Mouse (Mus musculus) midbrain, embryonic 11.5 days (tissue): ENCODE measurements around the gene Fam20c. TPM values are rescaled to one million over a fixed set of nuclear protein-coding genes. Genes with fewer than 3 reads are reported as not detected.

Source experiments
- ATAC-seq: fragments of 200-750 bp; cut with Nextera tagmentation; 2 replicates; pipeline ENCODE4 v1.8.0; 2017; ENCODE audit warnings: moderate TSS enrichment, moderate library complexity; ENCODE audit not compliant: low FRiP score
- DNase-seq: peaks from one replicate; pipeline ENCODE4 v3.0.0; 2015; ENCODE audit warnings: low spot score; ENCODE audit errors: missing footprints
- H3K27ac ChIP-seq: fragments of 300-500 bp; sonication (generic); 2 replicates; pipeline ENCODE4 v1.5.1; 2014; ENCODE audit warnings: low read depth, low read length
- H3K27me3 ChIP-seq: fragments of 300-500 bp; sonication (generic); 2 replicates; pipeline ENCODE4 v1.6.1; 2014; ENCODE audit warnings: mild to moderate bottlenecking, low read length, moderate library complexity, mixed read lengths; ENCODE audit not compliant: control insufficient read depth, insufficient read depth
- H3K36me3 ChIP-seq: fragments of 300-500 bp; sonication (generic); 2 replicates; pipeline ENCODE4 v1.6.1; 2014; ENCODE audit warnings: mild to moderate bottlenecking, low read length, moderate library complexity, mixed read lengths; ENCODE audit not compliant: control insufficient read depth, insufficient read depth
- H3K4me1 ChIP-seq: fragments of 300-500 bp; sonication (generic); 2 replicates; pipeline ENCODE4 v1.6.1; 2014; ENCODE audit warnings: low read length; ENCODE audit not compliant: control insufficient read depth, insufficient read depth
- H3K4me2 ChIP-seq: fragments of 300-500 bp; sonication (generic); 2 replicates; pipeline ENCODE4 v1.6.1; 2014; ENCODE audit warnings: mild to moderate bottlenecking, moderate library complexity
- H3K4me3 ChIP-seq: fragments of 300-500 bp; sonication (generic); 2 replicates; pipeline ENCODE4 v1.5.1; 2014; ENCODE audit warnings: low read depth, low read length
- H3K9ac ChIP-seq: fragments of 300-500 bp; sonication (generic); 2 replicates; pipeline ENCODE4 v1.6.1; 2014; ENCODE audit warnings: low read length
- H3K9me3 ChIP-seq: fragments of 300-500 bp; sonication (generic); 2 replicates; pipeline ENCODE4 v1.6.1; 2016; ENCODE audit warnings: low read length; ENCODE audit not compliant: control insufficient read depth
- WGBS: fragments of 180-500 bp; shearing (Covaris S2); extraction: QIAGEN DNeasy Blood & Tissue Kit; methylation state at CpG from one replicate; pipeline ENCODE4 v1.1.7; 2014; 5-methylcytosine and 5-hydroxymethylcytosine counted together
- polyA plus RNA-seq: library from polyadenylated mRNA; unstranded; fragments of >200 nt; fragmentation: Nextera tagmentation; extraction: Ambion mirVana; gene quantifications from 2 replicates; pipeline ENCODE4 v1.2.1, GENCODE M21; 2014

Fam20c gene
- polyA plus RNA-seq, 1 experiment from 2014 or later = 14.6 TPM

DNA sequence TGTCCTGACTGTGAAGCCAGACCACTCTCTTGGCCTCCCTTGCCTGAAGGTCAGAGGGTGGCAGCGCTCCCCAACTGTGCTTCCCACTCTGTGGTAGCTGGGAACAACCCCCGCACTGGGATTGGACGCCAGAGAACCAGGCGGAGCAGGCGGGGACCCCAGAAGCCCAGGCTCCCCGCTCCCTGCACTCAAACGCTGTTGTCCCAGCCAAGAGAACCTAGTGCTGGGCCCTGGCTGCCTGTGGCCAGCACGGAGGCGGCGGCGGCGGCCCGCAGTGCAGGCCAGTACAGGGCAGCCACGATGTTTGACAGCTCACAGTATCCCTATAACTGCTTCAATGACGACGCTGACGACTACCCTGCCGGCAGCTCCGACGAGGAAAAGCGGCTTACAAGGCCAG is 65.5 kb downstream of the Fam20c start, which contains the start of gene Gm5294:
Gene Gm5294 (plus strand): TSS at position 301 of the 400 bp plus-strand sequence.
- peaks cover 38% of the 10 kb centered on the region for H3K27me3 ChIP-seq
- H3K4me3 ChIP-seq = peak within 1 kb of the TSS; percentile 20
- H3K9ac ChIP-seq = no peak within 1 kb of the TSS

GRCm38 (mm10) chr5:138820717-138821332 is 66.5 kb downstream of the Fam20c start:
- Histone ChIP-seq H3K4me2 (peak overlapping the region; percentile 39), H3K4me1 (peaks cover 5% of the 10 kb centered on the region; the same call in 1 of the 2 replicates), H3K27ac (no peak overlapping the region), H3K27me3 (peaks cover 38% of the 10 kb centered on the region), H3K9me3 (no peaks in the 10 kb centered on the region), H3K9ac (no peak overlapping the region), H3K36me3 (no peaks in the 10 kb centered on the region), H3K4me3 (peak overlapping the region; percentile 20)
- ATAC-seq (no peak), DNase-seq (peak; percentile 85)
- 5% methylated on average over 38 of the region's 39 CpGs for WGBS

More for the DNA sequence above, 65.5 kb downstream of the Fam20c start, which contains the start of gene Gm5294:
- ATAC-seq (no peak), DNase-seq (no peak)
- Histone ChIP-seq H3K36me3 (no peaks in the 10 kb centered on the region), H3K27ac (no peak within 1 kb of the TSS), H3K4me2 (peak within 1 kb of the TSS; percentile 39), H3K4me1 (peaks cover 5% of the 10 kb centered on the region; the same call in 1 of the 2 replicates), H3K9me3 (no peaks in the 10 kb centered on the region)
- 7% methylated on average over 21 of the region's 21 CpGs for WGBS

DNA sequence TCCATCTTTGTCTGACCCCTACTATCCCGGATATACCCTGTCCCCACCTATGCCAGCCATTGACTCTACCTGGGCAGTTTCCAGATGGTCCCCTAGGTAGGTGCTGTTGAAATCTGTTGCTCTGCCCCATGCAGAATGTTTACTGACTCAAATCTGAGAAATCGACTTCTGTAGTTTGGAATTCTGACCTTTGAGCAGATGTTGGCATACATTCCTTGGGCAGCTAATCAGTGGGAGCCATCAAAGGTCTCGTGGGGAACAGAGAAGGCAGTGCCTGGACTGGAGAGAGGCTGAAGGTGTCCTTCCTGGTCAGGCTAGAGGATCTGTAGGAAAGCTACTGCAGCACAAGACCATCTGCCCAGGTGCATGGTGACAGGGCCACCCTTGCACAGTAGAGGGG is 70.8 kb downstream of the Fam20c start:
- no peak overlapping the region for H3K4me3 ChIP-seq
- H3K27ac ChIP-seq = no peak overlapping the region
- peaks cover 24% of the 10 kb centered on the region for H3K27me3 ChIP-seq
- ATAC-seq (no peak), DNase-seq (no peak)
- no peaks in the 10 kb centered on the region for H3K9me3 ChIP-seq
- 66% methylated on average over 3 of the region's 3 CpGs for WGBS
- H3K9ac ChIP-seq = no peak overlapping the region
- no peaks in the 10 kb centered on the region for H3K36me3 ChIP-seq
- no peak overlapping the region for H3K4me2 ChIP-seq
- H3K4me1 ChIP-seq = peaks cover 5% of the 10 kb centered on the region; the same call in 1 of the 2 replicates

- H3K27me3 ChIP-seq = no peaks in the 10 kb centered on the region
- no peaks in the 10 kb centered on the region for H3K9me3 ChIP-seq
- no peaks in the 10 kb centered on the region for H3K36me3 ChIP-seq
- H3K4me2 ChIP-seq = no peak overlapping the region
- ATAC-seq (no peak), DNase-seq (no peak)
- H3K9ac ChIP-seq = no peak overlapping the region
- WGBS = 71% methylated on average over 6 of the region's 6 CpGs
- H3K4me3 ChIP-seq = no peak overlapping the region
- H3K27ac ChIP-seq = no peak overlapping the region
- no peaks in the 10 kb centered on the region for H3K4me1 ChIP-seq
Measured at GRCm38 (mm10) chr5:138833406-138833805, 79.1 kb downstream of the Fam20c start.

DNA sequence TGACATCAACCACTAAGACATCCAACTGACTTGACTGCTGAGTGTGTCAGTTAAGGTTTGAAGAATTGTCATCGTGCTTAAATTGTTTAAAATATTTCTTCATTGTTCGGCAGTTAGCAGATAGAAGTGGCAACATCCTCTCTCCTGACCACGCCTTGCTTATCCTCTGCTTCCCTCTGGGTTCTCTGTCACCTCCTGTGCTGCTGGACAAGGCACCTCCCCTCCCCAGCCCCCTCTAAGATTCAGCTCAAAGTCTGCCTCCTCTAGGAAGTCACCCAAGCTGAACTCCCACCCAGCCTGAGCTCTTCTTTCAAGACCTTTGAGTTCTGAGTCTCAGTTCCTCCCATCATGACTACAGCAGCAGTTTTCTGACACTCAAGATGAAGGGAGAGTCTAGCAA is 80.6 kb downstream of the Fam20c start:
- no peak overlapping the region for H3K4me3 ChIP-seq
- ATAC-seq (no peak), DNase-seq (no peak)
- no peaks in the 10 kb centered on the region for H3K9me3 ChIP-seq
- no peaks in the 10 kb centered on the region for H3K4me1 ChIP-seq
- no peaks in the 10 kb centered on the region for H3K36me3 ChIP-seq
- 88% methylated on average over 3 of the region's 3 CpGs for WGBS
- no peaks in the 10 kb centered on the region for H3K27me3 ChIP-seq
- no peak overlapping the region for H3K9ac ChIP-seq
- H3K27ac ChIP-seq = no peak overlapping the region
- H3K4me2 ChIP-seq = no peak overlapping the region

DNA sequence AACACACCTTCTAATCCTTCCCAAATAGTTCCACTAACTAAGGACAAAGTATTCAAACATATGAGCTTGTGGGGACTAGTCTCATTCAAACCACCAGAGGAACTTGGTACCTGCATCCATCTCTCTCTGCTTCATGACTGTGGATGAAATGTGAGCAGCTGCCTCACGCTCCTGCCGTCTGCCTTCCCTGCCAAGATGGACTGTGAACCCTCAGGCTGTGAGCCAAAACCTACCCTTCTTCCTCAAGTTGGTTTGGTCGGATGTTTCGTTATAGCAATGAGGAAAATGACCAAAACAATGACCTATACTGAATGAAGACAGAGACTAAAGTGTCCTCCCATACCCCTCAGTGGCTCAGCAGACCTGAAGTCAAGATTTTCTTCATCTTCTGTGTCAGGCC is 86.7 kb downstream of the Fam20c start:
- Histone ChIP-seq H3K36me3 (no peaks in the 10 kb centered on the region), H3K9ac (no peak overlapping the region), H3K4me1 (no peaks in the 10 kb centered on the region), H3K9me3 (no peaks in the 10 kb centered on the region), H3K27ac (no peak overlapping the region), H3K4me2 (no peak overlapping the region), H3K27me3 (no peaks in the 10 kb centered on the region), H3K4me3 (no peak overlapping the region)
- 86% methylated on average over 4 of the region's 4 CpGs for WGBS
- no peak for ATAC-seq
- no peak for DNase-seq

- H3K9me3 ChIP-seq = no peaks in the 10 kb centered on the region
- H3K4me2 ChIP-seq = no peak overlapping the region
- DNase-seq (no peak), ATAC-seq (no peak)
- 76% methylated on average over 9 of the region's 9 CpGs for WGBS
- no peak overlapping the region for H3K9ac ChIP-seq
- no peaks in the 10 kb centered on the region for H3K27me3 ChIP-seq
- H3K36me3 ChIP-seq = no peaks in the 10 kb centered on the region
- no peak overlapping the region for H3K27ac ChIP-seq
- H3K4me3 ChIP-seq = no peak overlapping the region
- no peaks in the 10 kb centered on the region for H3K4me1 ChIP-seq
Measured at GRCm38 (mm10) chr5:138843168-138843824, 89.0 kb downstream of the Fam20c start.

DNA sequence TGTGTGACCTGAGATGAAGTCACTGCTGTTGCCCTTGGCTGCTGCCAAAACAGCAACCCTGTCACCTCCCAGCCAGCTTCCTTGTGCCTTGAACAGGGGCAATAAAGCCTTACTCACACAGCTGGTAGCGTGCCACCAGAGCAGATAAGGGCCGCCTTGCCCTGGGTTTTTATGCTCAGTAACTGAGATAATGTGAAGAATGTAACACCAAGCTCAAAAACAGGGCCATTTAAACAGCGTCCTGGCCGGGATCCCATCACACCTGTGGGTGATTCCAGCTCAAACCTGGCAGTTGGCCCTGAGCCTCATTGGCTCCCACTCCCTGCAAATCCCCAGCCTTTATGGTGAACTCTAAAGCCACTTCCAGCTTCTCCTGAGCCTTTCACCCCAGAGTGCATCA is 92.2 kb downstream of the Fam20c start:
- H3K27me3 ChIP-seq = no peaks in the 10 kb centered on the region
- 84% methylated on average over 4 of the region's 4 CpGs for WGBS
- DNase-seq = no peak
- no peaks in the 10 kb centered on the region for H3K36me3 ChIP-seq
- H3K9ac ChIP-seq = no peak overlapping the region
- no peak overlapping the region for H3K27ac ChIP-seq
- no peak overlapping the region for H3K4me3 ChIP-seq
- no peak overlapping the region for H3K4me2 ChIP-seq
- ATAC-seq = no peak
- no peaks in the 10 kb centered on the region for H3K9me3 ChIP-seq
- H3K4me1 ChIP-seq = no peaks in the 10 kb centered on the region

DNA sequence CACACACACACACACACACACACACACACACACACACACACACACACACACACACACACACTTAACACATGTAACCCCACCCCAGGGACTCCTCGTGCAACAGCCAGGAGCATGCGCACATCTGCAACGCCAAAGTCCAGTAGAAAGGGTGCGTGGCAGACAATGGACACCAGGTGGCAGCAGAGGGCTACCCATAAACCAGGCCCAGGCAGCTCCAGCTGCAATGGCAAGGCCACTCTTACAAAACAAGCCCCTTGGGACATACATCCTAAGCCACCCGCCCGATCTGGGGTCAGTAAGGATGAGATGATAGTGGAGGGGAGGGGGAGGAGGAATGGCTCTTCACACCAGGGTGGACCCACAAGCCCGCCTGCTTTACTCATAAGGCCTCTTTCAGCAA is 93.8 kb downstream of the Fam20c start:
- Histone ChIP-seq H3K27ac (no peak overlapping the region), H3K9me3 (no peaks in the 10 kb centered on the region), H3K36me3 (no peaks in the 10 kb centered on the region), H3K4me3 (no peak overlapping the region), H3K9ac (no peak overlapping the region), H3K4me2 (no peak overlapping the region), H3K4me1 (no peaks in the 10 kb centered on the region), H3K27me3 (no peaks in the 10 kb centered on the region)
- DNase-seq (peak; percentile 99), ATAC-seq (peak; percentile 84)
- WGBS = 7% methylated on average over 7 of the region's 7 CpGs
